Mouse (Mus musculus): ENCODE results near the gene Thsd7b. TPM values are rescaled to one million over a fixed set of nuclear protein-coding genes. Genes with fewer than 3 reads are reported as not detected.
A peak's percentile ranks its signal among the peaks of the same experiment; 100 is the strongest.
"Not testable (repeated sequence)": the region's sequence is repeated elsewhere in the genome, so short reads cannot be mapped to it uniquely, and the experiment has no call there.

Gene Thsd7b
- polyA plus RNA-seq, 1 experiment from 2014 or later = 0.45 TPM

DNA sequence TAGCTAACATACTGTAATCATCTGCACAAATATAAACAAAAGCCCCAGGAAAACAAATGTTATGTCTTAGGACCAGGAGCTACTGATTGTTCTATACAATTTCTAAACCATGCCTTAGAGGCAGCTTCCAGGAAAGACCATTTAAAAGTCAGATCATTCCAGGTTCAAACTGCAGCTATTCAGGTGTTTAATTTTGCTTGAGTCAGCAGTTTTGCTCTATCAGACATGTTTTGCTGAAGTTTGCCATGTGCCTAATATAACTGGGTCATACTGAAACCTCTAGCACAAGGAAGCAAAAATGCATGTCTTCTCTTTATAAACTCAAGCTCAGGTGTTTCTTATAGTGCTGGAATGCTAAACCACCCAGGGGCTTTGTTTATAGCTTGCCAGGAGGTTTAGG, 893.1 kb downstream of the Thsd7b start:
- Histone ChIP-seq H3K4me3 (ENCODE audit: low read length) (no peak overlapping the region), H3K27ac (ENCODE audit: low read length) (no peak overlapping the region), H3K27me3 (replicated peaks; ENCODE audit: control insufficient read depth, insufficient read depth, low read length) (no peaks in the 10 kb centered on the region), H3K36me3 (ENCODE audit: control insufficient read depth, insufficient read depth, low read length) (no peaks in the 10 kb centered on the region), H3K4me2 (ENCODE audit: low read depth, low read length) (no peak overlapping the region), H3K4me1 (ENCODE audit: control insufficient read depth, insufficient read depth, low read length) (no peaks in the 10 kb centered on the region), H3K9me3 (ENCODE audit: control insufficient read depth, low read length) (no peaks in the 10 kb centered on the region), H3K9ac (ENCODE audit: low read depth, low read length) (no peak overlapping the region)
- no peak for ATAC-seq

DNA sequence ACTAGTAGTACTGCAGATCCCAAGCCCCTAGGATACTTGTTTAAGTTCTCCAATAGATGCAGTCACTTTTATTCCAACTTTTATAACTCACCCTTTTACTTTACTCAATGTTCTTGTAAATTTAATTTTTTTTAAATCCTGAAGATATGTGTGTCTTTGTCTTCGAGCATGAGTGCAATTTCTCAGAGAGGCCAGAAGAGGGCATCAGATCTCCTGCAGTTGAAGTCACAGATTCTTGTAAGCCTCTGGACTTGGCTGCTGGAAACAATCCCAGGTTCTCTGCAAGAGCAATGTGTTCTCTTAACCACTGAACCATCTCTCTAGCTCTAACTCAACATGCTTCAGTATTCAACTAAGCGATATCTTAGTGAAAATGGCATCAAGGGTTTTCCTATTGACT, 894.2 kb downstream of the Thsd7b start:
- Histone ChIP-seq H3K36me3 (ENCODE audit: control insufficient read depth, insufficient read depth, low read length) (no peaks in the 10 kb centered on the region), H3K9ac (ENCODE audit: low read depth, low read length) (no peak overlapping the region), H3K4me1 (ENCODE audit: control insufficient read depth, insufficient read depth, low read length) (no peaks in the 10 kb centered on the region), H3K4me2 (ENCODE audit: low read depth, low read length) (no peak overlapping the region), H3K4me3 (ENCODE audit: low read length) (no peak overlapping the region), H3K27me3 (replicated peaks; ENCODE audit: control insufficient read depth, insufficient read depth, low read length) (no peaks in the 10 kb centered on the region), H3K9me3 (ENCODE audit: control insufficient read depth, low read length) (no peaks in the 10 kb centered on the region), H3K27ac (ENCODE audit: low read length) (no peak overlapping the region)
- WGBS = 61% methylated on average over 2 of the region's 2 CpGs
- no peak for ATAC-seq

GRCm38 (mm10) chr1:130169875-130170274, 896.8 kb downstream of the Thsd7b start:
- no peak for ATAC-seq
- 63% methylated on average over 6 of the region's 6 CpGs for WGBS
- H3K9ac ChIP-seq (ENCODE audit: low read depth, low read length) = no peak overlapping the region
- H3K27me3 ChIP-seq (replicated peaks; ENCODE audit: control insufficient read depth, insufficient read depth, low read length) = no peaks in the 10 kb centered on the region
- H3K4me2 ChIP-seq (ENCODE audit: low read depth, low read length) = no peak overlapping the region
- H3K36me3 ChIP-seq (ENCODE audit: control insufficient read depth, insufficient read depth, low read length) = no peaks in the 10 kb centered on the region
- H3K4me1 ChIP-seq (ENCODE audit: control insufficient read depth, insufficient read depth, low read length) = no peaks in the 10 kb centered on the region
- no peak overlapping the region for H3K4me3 ChIP-seq (ENCODE audit: low read length)
- H3K27ac ChIP-seq (ENCODE audit: low read length) = no peak overlapping the region
- H3K9me3 ChIP-seq (ENCODE audit: control insufficient read depth, low read length) = no peaks in the 10 kb centered on the region

GRCm38 (mm10) chr1:130170290-130170689, 897.2 kb downstream of the Thsd7b start:
- Histone ChIP-seq H3K9ac (ENCODE audit: low read depth, low read length) (no peak overlapping the region), H3K4me3 (ENCODE audit: low read length) (no peak overlapping the region), H3K27ac (ENCODE audit: low read length) (no peak overlapping the region), H3K4me2 (ENCODE audit: low read depth, low read length) (no peak overlapping the region), H3K4me1 (ENCODE audit: control insufficient read depth, insufficient read depth, low read length) (no peaks in the 10 kb centered on the region), H3K9me3 (ENCODE audit: control insufficient read depth, low read length) (no peaks in the 10 kb centered on the region), H3K27me3 (replicated peaks; ENCODE audit: control insufficient read depth, insufficient read depth, low read length) (no peaks in the 10 kb centered on the region), H3K36me3 (ENCODE audit: control insufficient read depth, insufficient read depth, low read length) (no peaks in the 10 kb centered on the region)
- WGBS = 74% methylated on average over 1 of the region's 1 CpGs
- no peak for ATAC-seq

DNA sequence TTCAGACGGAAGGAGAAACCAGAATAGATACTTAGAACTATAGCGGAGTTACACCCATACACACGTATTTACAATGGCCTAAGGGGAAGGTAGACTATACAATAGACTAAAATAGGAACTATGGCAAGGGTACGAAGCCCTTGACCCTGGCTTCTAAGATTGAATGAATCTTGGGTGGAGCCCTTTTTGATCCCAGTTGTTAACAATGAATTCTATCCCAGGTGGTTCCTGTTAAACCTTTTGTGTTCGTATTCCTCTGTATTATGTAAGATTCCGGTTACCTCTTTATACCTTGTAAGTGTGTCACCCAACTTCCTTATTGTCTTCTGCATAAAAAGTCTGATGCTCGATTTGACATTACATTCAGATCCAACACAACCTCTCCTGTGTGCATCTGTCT, 913.7 kb downstream of the Thsd7b start:
- ATAC-seq = not testable (repeated sequence)

GRCm38 (mm10) chr1:130192190-130193028, 919.3 kb downstream of the Thsd7b start:
- no peaks in the 10 kb centered on the region for H3K36me3 ChIP-seq (ENCODE audit: control insufficient read depth, insufficient read depth, low read length)
- no peak for ATAC-seq
- no peaks in the 10 kb centered on the region for H3K27me3 ChIP-seq (replicated peaks; ENCODE audit: control insufficient read depth, insufficient read depth, low read length)
- H3K27ac ChIP-seq (ENCODE audit: low read length) = no peak overlapping the region
- no peak overlapping the region for H3K4me3 ChIP-seq (ENCODE audit: low read length)
- H3K4me1 ChIP-seq (ENCODE audit: control insufficient read depth, insufficient read depth, low read length) = no peaks in the 10 kb centered on the region
- 52% methylated on average over 6 of the region's 6 CpGs for WGBS
- no peaks in the 10 kb centered on the region for H3K9me3 ChIP-seq (ENCODE audit: control insufficient read depth, low read length)
- no peak overlapping the region for H3K4me2 ChIP-seq (ENCODE audit: low read depth, low read length)
- H3K9ac ChIP-seq (ENCODE audit: low read depth, low read length) = no peak overlapping the region

More for the DNA sequence above, 913.7 kb downstream of the Thsd7b start:
- not testable (repeated sequence) for H3K36me3 ChIP-seq (ENCODE audit: control insufficient read depth, insufficient read depth, low read length); H3K4me3 ChIP-seq (ENCODE audit: low read length); H3K27me3 ChIP-seq (replicated peaks; ENCODE audit: control insufficient read depth, insufficient read depth, low read length); H3K4me1 ChIP-seq (ENCODE audit: control insufficient read depth, insufficient read depth, low read length); H3K9me3 ChIP-seq (ENCODE audit: control insufficient read depth, low read length); H3K27ac ChIP-seq (ENCODE audit: low read length); H3K4me2 ChIP-seq (ENCODE audit: low read depth, low read length); H3K9ac ChIP-seq (ENCODE audit: low read depth, low read length)
- 84% methylated on average over 7 of the region's 7 CpGs for WGBS

GRCm38 (mm10) chr1:130217404-130217803, 944.3 kb downstream of the Thsd7b start:
- no peaks in the 10 kb centered on the region for H3K36me3 ChIP-seq (ENCODE audit: control insufficient read depth, insufficient read depth, low read length)
- H3K27ac ChIP-seq (ENCODE audit: low read length) = no peak overlapping the region
- no peaks in the 10 kb centered on the region for H3K9me3 ChIP-seq (ENCODE audit: control insufficient read depth, low read length)
- no peaks in the 10 kb centered on the region for H3K4me1 ChIP-seq (ENCODE audit: control insufficient read depth, insufficient read depth, low read length)
- H3K4me3 ChIP-seq (ENCODE audit: low read length) = no peak overlapping the region
- H3K27me3 ChIP-seq (replicated peaks; ENCODE audit: control insufficient read depth, insufficient read depth, low read length) = no peaks in the 10 kb centered on the region
- 64% methylated on average over 3 of the region's 3 CpGs for WGBS
- no peak overlapping the region for H3K9ac ChIP-seq (ENCODE audit: low read depth, low read length)
- no peak overlapping the region for H3K4me2 ChIP-seq (ENCODE audit: low read depth, low read length)
- ATAC-seq = no peak

GRCm38 (mm10) chr1:130222904-130223303, 949.8 kb downstream of the Thsd7b start:
- Histone ChIP-seq H3K4me3 (ENCODE audit: low read length) (no peak overlapping the region), H3K9ac (ENCODE audit: low read depth, low read length) (no peak overlapping the region), H3K9me3 (ENCODE audit: control insufficient read depth, low read length) (no peaks in the 10 kb centered on the region; the same call in 1 of the 2 replicates), H3K27ac (ENCODE audit: low read length) (no peak overlapping the region), H3K36me3 (ENCODE audit: control insufficient read depth, insufficient read depth, low read length) (no peaks in the 10 kb centered on the region), H3K27me3 (replicated peaks; ENCODE audit: control insufficient read depth, insufficient read depth, low read length) (no peaks in the 10 kb centered on the region), H3K4me1 (ENCODE audit: control insufficient read depth, insufficient read depth, low read length) (no peaks in the 10 kb centered on the region), H3K4me2 (ENCODE audit: low read depth, low read length) (no peak overlapping the region)
- WGBS = 58% methylated on average over 2 of the region's 2 CpGs
- ATAC-seq = 0 out of 2 replicates have a peak, but pooled peaks have one; percentile 26

DNA sequence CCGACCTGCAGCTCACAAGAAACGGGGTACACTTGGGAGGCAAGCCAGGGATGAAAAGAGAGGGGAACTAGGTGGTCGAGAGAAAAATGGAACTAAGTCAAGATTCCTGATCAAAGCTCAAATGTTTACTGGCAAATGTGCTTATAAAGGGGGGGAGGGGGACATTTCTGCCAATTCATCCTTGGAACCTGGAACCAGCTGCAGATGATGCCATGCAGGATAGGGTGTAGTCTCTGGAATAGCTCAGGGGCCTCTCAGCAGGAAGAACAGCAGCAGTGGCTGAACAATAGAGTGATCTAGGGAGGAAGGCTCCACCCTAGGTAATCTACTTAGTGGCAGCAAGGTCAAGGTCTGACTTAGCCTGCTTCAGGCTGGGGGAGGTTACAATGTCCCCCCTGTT, 972.5 kb downstream of the Thsd7b start:
- Histone ChIP-seq H3K27ac (ENCODE audit: low read length) (no peak overlapping the region), H3K4me1 (ENCODE audit: control insufficient read depth, insufficient read depth, low read length) (no peaks in the 10 kb centered on the region), H3K4me2 (ENCODE audit: low read depth, low read length) (no peak overlapping the region), H3K9ac (ENCODE audit: low read depth, low read length) (no peak overlapping the region), H3K36me3 (ENCODE audit: control insufficient read depth, insufficient read depth, low read length) (no peaks in the 10 kb centered on the region), H3K9me3 (ENCODE audit: control insufficient read depth, low read length) (no peaks in the 10 kb centered on the region), H3K27me3 (replicated peaks; ENCODE audit: control insufficient read depth, insufficient read depth, low read length) (no peaks in the 10 kb centered on the region), H3K4me3 (ENCODE audit: low read length) (no peak overlapping the region)
- WGBS = 76% methylated on average over 3 of the region's 3 CpGs
- ATAC-seq = no peak

DNA sequence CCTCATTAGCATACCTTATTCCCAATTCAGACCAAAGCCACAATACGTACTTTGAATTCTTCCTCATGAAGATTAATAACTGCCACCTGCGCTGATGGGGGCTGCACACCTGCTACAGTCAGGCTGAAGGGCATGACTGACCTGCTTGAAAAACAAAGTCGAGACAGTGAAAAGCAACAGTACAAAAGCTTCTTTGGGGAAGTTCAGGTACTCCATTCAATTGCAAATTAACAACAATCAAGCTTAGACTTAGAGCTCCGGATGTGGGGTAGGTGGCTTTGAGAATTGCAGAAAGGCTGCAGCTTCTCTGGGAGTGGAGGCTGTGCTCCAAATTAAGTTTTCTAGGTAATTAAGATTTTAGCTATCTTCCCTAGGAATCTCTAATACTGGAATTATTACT, 973.2 kb downstream of the Thsd7b start:
- H3K9ac ChIP-seq (ENCODE audit: low read depth, low read length); ATAC-seq; H3K27ac ChIP-seq (ENCODE audit: low read length); H3K4me3 ChIP-seq (ENCODE audit: low read length); H3K9me3 ChIP-seq (ENCODE audit: control insufficient read depth, low read length); H3K36me3 ChIP-seq (ENCODE audit: control insufficient read depth, insufficient read depth, low read length); H3K27me3 ChIP-seq (replicated peaks; ENCODE audit: control insufficient read depth, insufficient read depth, low read length); H3K4me1 ChIP-seq (ENCODE audit: control insufficient read depth, insufficient read depth, low read length); H3K4me2 ChIP-seq (ENCODE audit: low read depth, low read length): not testable (repeated sequence)
- 89% methylated on average over 4 of the region's 4 CpGs for WGBS
